Mouse (Mus musculus) CH12.LX (cell line): ENCODE measurements around the gene Olfr690. TPM values are rescaled to one million over a fixed set of nuclear protein-coding genes. Genes with fewer than 3 reads are reported as not detected.
"Not testable (repeated sequence)": the region's sequence is repeated elsewhere in the genome, so short reads cannot be mapped to it uniquely, and the experiment has no call there.

Experiments
- DNase-seq: peaks from one replicate; pipeline ENCODE4 v3.0.0-alpha.2; 2013; ENCODE audit errors: extremely low read depth
- H3K27ac ChIP-seq: 2 replicates; pipeline ENCODE4 v1.5.1; 2012; ENCODE audit warnings: low read depth, mild to moderate bottlenecking, control low read depth, moderate library complexity; ENCODE audit not compliant: insufficient read depth
- H3K27me3 ChIP-seq: replicated peaks from 2 replicates; pipeline ENCODE3; 2012; ENCODE audit warnings: inconsistent platforms
- H3K36me3 ChIP-seq, 2 experiments: replicated peaks in 1 of 2; 2 replicates each; pipeline versions ENCODE3 to v1.6.1; 2012; ENCODE audit warnings: inconsistent platforms in 1 of 2, low read length in 1 of 2, mild to moderate bottlenecking in 1 of 2, mixed read lengths in 1 of 2, moderate library complexity in 1 of 2; ENCODE audit not compliant: control insufficient read depth in 1 of 2, insufficient read depth in 1 of 2
- H3K4me1 ChIP-seq, 2 experiments: 2 replicates each; pipeline ENCODE4 v1.6.1; 2012; ENCODE audit warnings: inconsistent platforms in 1 of 2, moderate library complexity in 1 of 2; ENCODE audit not compliant: insufficient read depth in 2 of 2, control insufficient read depth in 1 of 2
- H3K4me2 ChIP-seq: 2 replicates; pipeline ENCODE4 v1.6.1; 2012; ENCODE audit warnings: low read depth, mild to moderate bottlenecking, control low read depth; ENCODE audit not compliant: poor library complexity, insufficient read depth, severe bottlenecking
- H3K4me3 ChIP-seq, 3 experiments: fragments of 150-350 bp in 1 of 3; sonication (generic) in 1 of 3; replicated peaks in 1 of 3; 2 replicates each; pipeline versions ENCODE3 to v1.5.1; 2011 to 2012; ENCODE audit warnings: low read depth in 2 of 3, low read length in 2 of 3, mild to moderate bottlenecking in 2 of 3, moderate library complexity in 2 of 3, control low read depth in 1 of 3, improper control_type of control experiment in 1 of 3, inconsistent platforms in 1 of 3, mixed read lengths in 1 of 3; ENCODE audit not compliant: poor library complexity in 1 of 3
- H3K79me2 ChIP-seq: replicated peaks from 2 replicates; pipeline ENCODE4 v1.6.1; 2012; ENCODE audit warnings: mild to moderate bottlenecking, moderate library complexity; ENCODE audit not compliant: control insufficient read depth, poor library complexity, insufficient read depth, severe bottlenecking; ENCODE audit errors: extremely low read depth
- H3K9ac ChIP-seq: 2 replicates; pipeline ENCODE4 v1.6.1; 2012; ENCODE audit warnings: low read depth, mild to moderate bottlenecking, control low read depth, moderate library complexity; ENCODE audit not compliant: insufficient read depth
- H3K9me3 ChIP-seq: replicated peaks from 2 replicates; pipeline ENCODE3; 2012; ENCODE audit warnings: low read length, inconsistent platforms, mixed read lengths
- BHLHE40 ChIP-seq: IDR thresholded peaks from 2 replicates; pipeline ENCODE4 v1.6.1; 2011; ENCODE audit warnings: mild to moderate bottlenecking, low read depth, low read length, improper control_type of control experiment
- CTCF ChIP-seq, 2 experiments: IDR thresholded peaks in 1 of 2; conservative IDR thresholded peaks in 1 of 2; 2 replicates each; pipeline ENCODE4 v1.5.1; 2011 to 2012; ENCODE audit warnings: low read depth in 2 of 2, low read length in 2 of 2, improper control_type of control experiment in 1 of 2, inconsistent platforms in 1 of 2, mild to moderate bottlenecking in 1 of 2, moderate library complexity in 1 of 2
- ELF1 ChIP-seq: IDR thresholded peaks from 2 replicates; pipeline ENCODE4 v1.6.1; 2014; ENCODE audit warnings: low read depth, mild to moderate bottlenecking, inconsistent platforms, low read length, improper control_type of control experiment
- HCFC1 ChIP-seq: IDR thresholded peaks from 2 replicates; pipeline ENCODE4 v1.6.1; 2012; ENCODE audit warnings: low read depth, mild to moderate bottlenecking, inconsistent platforms, low read length, improper control_type of control experiment
- MAFK ChIP-seq: IDR thresholded peaks from 2 replicates; pipeline ENCODE4 v1.6.1; 2011; ENCODE audit warnings: low read length, improper control_type of control experiment; ENCODE audit not compliant: insufficient replicate concordance
- MAX ChIP-seq: IDR thresholded peaks from 2 replicates; pipeline ENCODE4 v1.6.1; 2011; ENCODE audit warnings: low read length, improper control_type of control experiment
- MEF2A ChIP-seq: IDR thresholded peaks from 2 replicates; pipeline ENCODE4 v1.6.1; 2014; ENCODE audit warnings: low read depth, mild to moderate bottlenecking, inconsistent platforms, low read length, improper control_type of control experiment, borderline replicate concordance
- MYC ChIP-seq: IDR thresholded peaks from 2 replicates; pipeline ENCODE4 v1.6.1; 2011; ENCODE audit warnings: low read depth, mild to moderate bottlenecking, improper control_type of control experiment, low read length
- PAX5 ChIP-seq: IDR thresholded peaks from 2 replicates; pipeline ENCODE4 v1.6.1; 2012; ENCODE audit warnings: low read length, inconsistent platforms, mixed read lengths
- POLR2A ChIP-seq: IDR thresholded peaks from 2 replicates; pipeline ENCODE4 v1.6.1; 2011; ENCODE audit warnings: low read depth, mild to moderate bottlenecking, improper control_type of control experiment, low read length
- POLR2AphosphoS2 ChIP-seq: IDR thresholded peaks from 2 replicates; pipeline ENCODE4 v1.6.1; 2011; ENCODE audit warnings: low read depth, low read length, improper control_type of control experiment
- RAD21 ChIP-seq: IDR thresholded peaks from 2 replicates; pipeline ENCODE4 v1.6.1; 2011; ENCODE audit warnings: low read depth, mild to moderate bottlenecking, low read length, improper control_type of control experiment, moderate library complexity
- SIN3A ChIP-seq: IDR thresholded peaks from 2 replicates; pipeline ENCODE4 v1.6.1; 2012; ENCODE audit warnings: low read length, improper control_type of control experiment, inconsistent platforms
- TCF12 ChIP-seq: IDR thresholded peaks from 2 replicates; pipeline ENCODE4 v1.6.1; 2014; ENCODE audit warnings: low read depth, mild to moderate bottlenecking, inconsistent platforms, low read length, improper control_type of control experiment
- USF1 ChIP-seq: IDR thresholded peaks from 2 replicates; pipeline ENCODE4 v1.6.1; 2014; ENCODE audit warnings: low read depth, mild to moderate bottlenecking, inconsistent platforms, low read length, improper control_type of control experiment
- dilution Hi-C: fragments of 300-500 bp; cut with MboI; formaldehyde crosslinking; loops from 2 replicates; pipeline ENCODE4 v1.14.3; 2020; ENCODE audit warnings: low sequenced_read_pairs; ENCODE audit not compliant: extremely low pct_unique_long_range_greater_than_20kb, extremely low pct_ligation_motif_present
- in situ Hi-C: fragments of 300-500 bp; cut with MboI; formaldehyde crosslinking; loops from 3 replicates; pipeline ENCODE4 v1.14.3; 2019; ENCODE audit warnings: low sequenced_read_pairs, low pct_ligation_motif_present, low pct_unique_long_range_greater_than_20kb, mixed read lengths
- polyA plus RNA-seq: library from polyadenylated mRNA; unstranded; fragments of >175 nt; gene quantifications from 2 replicates; pipeline ENCODE4 v1.2.1, GENCODE M21; 2012; ENCODE audit warnings: low read depth; ENCODE audit not compliant: insufficient read length
- total RNA-seq, 2 experiments: library from RNA; depleted of rRNA; stranded (reverse); fragments of 300-350 nt in 1 of 2; fragments of >200 nt in 1 of 2; gene quantifications; 2 replicates each; pipeline ENCODE4 v1.2.3; 2012 to 2014

The Olfr690 gene
- total and polyA plus RNA-seq, 3 experiments, result not detected

GRCm38 (mm10) chr7:105367268-105367667 lies 33.4 kb upstream of the Olfr690 start:
- TF ChIP-seq CTCF (conservative IDR thresholded peaks at IDR 0.05 in 1 of 2, IDR thresholded peaks at IDR 0.05 in 1 of 2; ENCODE audit: low read depth in 2 of 2, low read length in 2 of 2), result no peak
- no peak for TF ChIP-seq PAX5
- no peak for TF ChIP-seq HCFC1
- no peak for TF ChIP-seq ELF1
- TF ChIP-seq POLR2A, result no peak
- TF ChIP-seq TCF12, result no peak
- no peak for TF ChIP-seq MAX
- TF ChIP-seq POLR2AphosphoS2, result no peak
- no peaks in the 10 kb centered on the region for H3K9me3 ChIP-seq

GRCm38 (mm10) chr7:105361713-105362112 lies 27.8 kb upstream of the Olfr690 start:
- Histone ChIP-seq H3K4me1 (peaks cover 0 to 8% of the 10 kb centered on the region in 2 experiments; a peak in 2 of 4 replicates), H3K4me2 (no peak overlapping the region), H3K27ac (no peak overlapping the region), H3K79me2 (no peaks in the 10 kb centered on the region), H3K9ac (no peak overlapping the region), H3K36me3 (no peaks in the 10 kb centered on the region), H3K27me3 (no peaks in the 10 kb centered on the region), H3K4me3 (no peak overlapping the region), H3K9me3 (no peaks in the 10 kb centered on the region)
- dilution Hi-C loops, result no loop called here
- in situ Hi-C loops, result no loop called here
- DNase-seq, result no peak
- TF ChIP-seq RAD21, result no peak
- no peak for TF ChIP-seq BHLHE40
- TF ChIP-seq MYC, result no peak
- no peak for TF ChIP-seq MAFK
- TF ChIP-seq SIN3A, result no peak
- no peak for TF ChIP-seq POLR2AphosphoS2
- TF ChIP-seq ELF1, result no peak
- TF ChIP-seq MEF2A, result no peak
- TF ChIP-seq USF1, result no peak

More at GRCm38 (mm10) chr7:105367268-105367667, 33.4 kb upstream of the Olfr690 start:
- Histone ChIP-seq H3K27me3 (no peaks in the 10 kb centered on the region), H3K4me2 (no peak overlapping the region), H3K4me3 (no peak overlapping the region), H3K9ac (no peak overlapping the region), H3K36me3 (no peaks in the 10 kb centered on the region), H3K4me1 (no peaks in the 10 kb centered on the region), H3K79me2 (no peaks in the 10 kb centered on the region), H3K27ac (no peak overlapping the region)
- dilution Hi-C loops, result no loop called here
- DNase-seq, result no peak
- in situ Hi-C loops, result no loop called here

- dilution Hi-C loops, H3K27ac ChIP-seq, H3K9me3 ChIP-seq: not testable (repeated sequence)
Observed at GRCm38 (mm10) chr7:105356487-105356886, 22.6 kb upstream of the Olfr690 start.

GRCm38 (mm10) chr7:105356064-105356463 lies 22.2 kb upstream of the Olfr690 start:
- H3K4me1 ChIP-seq, H3K9ac ChIP-seq, H3K4me2 ChIP-seq, H3K27ac ChIP-seq, H3K36me3 ChIP-seq, dilution Hi-C loops, H3K27me3 ChIP-seq, H3K9me3 ChIP-seq, H3K4me3 ChIP-seq, DNase-seq, in situ Hi-C loops, H3K79me2 ChIP-seq: not testable (repeated sequence)

More at GRCm38 (mm10) chr7:105356487-105356886, 22.6 kb upstream of the Olfr690 start:
- H3K27me3 ChIP-seq, in situ Hi-C loops, H3K4me2 ChIP-seq, H3K36me3 ChIP-seq, H3K79me2 ChIP-seq, H3K4me1 ChIP-seq, H3K4me3 ChIP-seq, H3K9ac ChIP-seq, DNase-seq: not testable (repeated sequence)
